Mouse (Mus musculus) heart, adult 8-10 months (tissue): ENCODE results near the gene Armh4. TPM values are rescaled to one million over a fixed set of nuclear protein-coding genes. Genes with fewer than 3 reads are reported as not detected.
"Not testable (repeated sequence)": the region's sequence is repeated elsewhere in the genome, so short reads cannot be mapped to it uniquely, and the experiment has no call there.

Experiments used
- DNase-seq: peaks from one replicate; pipeline ENCODE4 v3.0.0; 2022; ENCODE audit warnings: low spot score
- total RNA-seq, 4 experiments: library from RNA; stranded (reverse); gene quantifications; 2 replicates each; pipeline ENCODE4 v1.2.4; 2022

Armh4 gene
- 10 to 100 TPM in 2 of 4 experiments, 1 to 10 TPM in 2; 8.2 to 11.9 (median 9.6) TPM for total RNA-seq

DNA sequence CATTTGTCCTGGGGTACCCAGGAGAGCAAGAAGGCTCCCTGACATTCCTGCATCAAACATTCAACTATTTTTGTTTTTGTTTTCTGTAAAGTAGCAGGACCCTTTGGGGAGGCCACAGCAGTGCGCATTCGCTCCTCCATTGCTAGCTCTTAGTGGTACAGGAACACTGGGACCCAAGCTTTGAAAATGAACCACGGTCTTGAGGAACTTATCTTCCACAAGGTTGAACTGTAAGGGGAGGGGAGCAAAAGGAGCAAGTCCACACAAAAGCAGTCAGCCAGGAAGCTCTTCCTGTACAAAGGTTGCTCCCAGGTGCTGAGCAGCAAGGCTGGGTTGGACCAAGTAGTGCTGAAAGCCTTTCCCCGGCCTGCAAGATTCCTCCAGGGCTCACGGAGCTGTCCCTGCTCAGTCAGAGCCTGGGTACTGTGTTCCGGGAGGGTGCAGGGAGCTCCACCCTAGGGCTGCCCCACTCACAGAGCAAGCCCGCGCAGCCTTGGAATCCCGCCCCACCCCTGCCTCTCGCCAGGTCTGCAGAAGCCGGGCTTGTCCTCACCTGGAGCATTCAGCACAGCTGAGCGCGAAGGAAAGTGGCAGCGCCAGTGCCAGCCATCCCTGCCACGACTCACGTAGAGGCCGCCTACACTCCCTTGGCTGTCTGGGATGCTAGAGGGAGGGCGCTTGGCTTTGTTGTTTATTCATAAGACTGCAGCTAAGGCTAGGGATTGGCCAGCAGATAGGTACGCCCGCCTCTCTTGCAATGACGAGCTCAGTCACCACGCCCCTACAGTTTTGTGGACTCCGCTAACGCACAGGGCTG, at the start of gene Armh4:
Gene Armh4 (minus strand): TSS at position 669 of the 817 bp plus-strand sequence.
- peak; percentile 19 for DNase-seq

DNA sequence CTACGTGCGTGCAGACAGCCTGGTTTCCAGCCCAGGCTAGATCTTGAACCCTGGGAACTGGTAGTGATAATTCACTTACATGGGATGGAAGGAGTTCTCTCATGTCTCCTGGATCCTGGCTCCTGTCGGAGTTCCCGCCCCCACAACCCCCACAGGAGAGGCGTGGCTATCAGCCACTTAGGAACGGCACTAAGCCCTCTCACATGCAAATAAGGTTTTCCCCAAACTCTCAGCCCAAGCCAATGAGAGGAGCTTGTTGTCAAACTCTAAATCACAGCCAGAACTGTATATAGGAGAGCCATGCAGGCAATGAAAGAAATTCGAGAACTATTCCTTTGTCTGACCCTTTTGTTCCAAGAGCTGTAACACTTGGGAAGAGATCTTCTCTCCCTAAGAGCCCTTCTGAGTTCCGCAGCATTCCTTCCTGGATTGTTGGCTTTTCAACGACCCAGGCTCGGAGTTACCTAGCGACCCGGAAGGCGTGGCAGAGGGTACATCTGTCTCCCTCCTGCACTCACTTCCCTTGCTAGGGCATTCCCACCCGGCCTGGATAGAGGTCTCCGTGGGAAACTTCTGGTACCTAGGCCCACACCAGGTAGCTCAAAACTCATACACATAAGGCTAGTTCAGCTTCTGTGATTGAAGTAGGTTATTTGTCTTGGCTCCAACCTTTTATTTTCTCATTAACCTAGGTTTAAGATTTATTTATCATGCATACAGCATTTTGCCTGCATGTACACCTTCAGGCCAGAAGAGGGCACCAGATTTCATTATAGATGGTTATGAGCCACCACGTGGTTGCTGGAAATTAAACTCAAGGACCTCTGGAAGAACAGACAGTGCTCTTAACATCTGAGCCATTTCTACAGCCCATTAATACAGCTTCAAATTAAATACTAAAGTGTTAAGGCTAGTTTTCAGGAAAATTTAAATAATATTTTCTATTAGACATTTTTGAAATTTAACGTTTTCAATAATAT, 46.3 kb upstream of the Armh4 start:
- DNase-seq = no peak

DNA sequence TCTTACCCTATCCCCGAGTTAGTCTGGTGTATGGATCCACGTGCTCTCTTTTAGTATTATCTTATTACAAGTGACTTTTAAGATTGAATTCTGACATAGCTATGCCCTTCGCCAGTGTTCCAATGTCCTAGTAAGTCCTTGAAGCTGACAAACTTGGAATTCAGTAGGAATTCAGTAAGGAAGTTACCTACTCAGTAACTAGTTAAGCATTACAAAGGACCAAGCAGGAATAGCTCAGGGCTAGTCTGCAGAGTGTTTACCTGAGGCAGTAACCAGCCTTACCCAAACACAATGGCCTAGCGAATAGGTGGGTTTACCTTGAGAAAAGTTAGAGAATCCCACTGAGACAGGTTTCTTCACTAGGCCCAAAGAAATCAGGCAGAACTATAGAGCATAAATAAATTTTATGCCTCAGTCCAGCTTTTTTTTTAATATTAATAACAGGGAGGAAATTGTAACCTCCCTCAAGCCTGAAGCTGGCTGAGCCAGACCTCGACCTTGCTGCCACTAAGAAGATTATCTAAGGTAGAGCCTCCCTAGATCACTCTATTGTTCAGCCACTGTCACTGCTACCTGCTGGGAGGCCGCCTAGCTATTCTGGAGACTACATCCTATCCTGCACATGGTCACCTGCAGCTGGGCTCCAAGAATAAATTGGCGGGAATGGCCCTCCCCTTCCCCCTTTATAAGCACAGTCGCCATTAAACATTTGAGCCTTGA, 36.7 kb upstream of the Armh4 start:
- not testable (repeated sequence) for DNase-seq

DNA sequence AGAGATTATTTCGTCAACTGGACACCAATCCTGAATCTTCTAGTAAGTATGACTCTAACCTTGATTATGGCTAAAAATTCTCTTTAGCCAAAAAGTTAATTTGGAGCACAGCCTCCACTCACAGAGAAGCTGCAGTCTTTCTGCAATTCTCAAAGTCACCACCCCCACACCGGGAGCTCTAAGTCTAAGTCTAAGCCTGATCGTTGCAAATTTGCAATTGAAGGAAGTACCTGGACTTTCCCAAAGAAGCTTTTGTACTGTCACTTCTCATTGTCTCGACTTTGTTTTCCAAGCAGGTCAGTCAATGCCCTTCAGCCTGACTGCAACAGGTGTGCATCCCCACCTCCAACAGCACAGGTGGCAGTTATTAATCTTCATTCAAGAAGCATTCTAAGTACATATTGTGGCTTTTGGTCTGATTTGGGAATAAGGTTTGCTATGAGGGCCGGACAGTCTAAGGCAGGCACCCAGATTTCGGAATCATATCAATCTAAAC, 35.6 kb upstream of the Armh4 start:
- DNase-seq = not testable (repeated sequence)

DNA sequence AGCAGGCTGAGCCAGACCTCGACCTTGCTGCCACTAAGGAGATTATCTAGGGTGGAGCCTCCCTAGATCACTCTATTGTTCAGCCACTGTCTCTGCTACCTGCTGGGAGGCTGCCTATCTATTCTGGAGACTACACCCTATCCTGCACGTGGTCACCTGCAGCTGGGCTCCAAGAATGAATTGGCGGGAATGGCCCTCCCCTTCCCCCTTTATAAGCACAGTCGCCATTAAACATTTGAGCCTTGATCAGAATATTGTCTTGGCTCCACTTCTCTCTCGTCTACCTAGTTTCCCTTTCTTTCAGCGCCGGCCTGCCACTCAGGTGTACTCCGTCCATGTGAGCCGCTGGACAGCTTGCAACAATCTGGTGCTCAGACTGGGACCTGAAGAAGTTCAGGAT, 29.8 kb upstream of the Armh4 start:
- not testable (repeated sequence) for DNase-seq

DNA sequence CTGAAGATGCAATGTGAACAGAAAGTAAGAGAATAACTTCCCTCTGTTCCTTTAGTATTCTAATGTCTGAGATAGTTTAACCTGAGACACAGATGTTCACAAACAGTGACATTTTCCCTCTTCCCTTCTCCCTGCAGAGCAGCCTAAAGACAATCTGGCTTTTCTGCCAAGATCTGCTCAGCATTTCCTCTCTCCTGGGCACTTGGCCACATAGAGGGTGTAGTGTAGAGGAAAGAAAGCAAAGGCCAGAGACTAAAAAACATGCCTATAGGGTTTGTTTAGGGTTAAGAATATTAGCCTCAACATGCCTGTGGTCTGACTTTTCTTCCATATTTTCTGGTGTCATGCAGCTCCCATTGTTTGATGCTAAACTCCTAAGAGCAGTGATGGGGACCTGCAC, 21.9 kb upstream of the Armh4 start:
- not testable (repeated sequence) for DNase-seq

DNA sequence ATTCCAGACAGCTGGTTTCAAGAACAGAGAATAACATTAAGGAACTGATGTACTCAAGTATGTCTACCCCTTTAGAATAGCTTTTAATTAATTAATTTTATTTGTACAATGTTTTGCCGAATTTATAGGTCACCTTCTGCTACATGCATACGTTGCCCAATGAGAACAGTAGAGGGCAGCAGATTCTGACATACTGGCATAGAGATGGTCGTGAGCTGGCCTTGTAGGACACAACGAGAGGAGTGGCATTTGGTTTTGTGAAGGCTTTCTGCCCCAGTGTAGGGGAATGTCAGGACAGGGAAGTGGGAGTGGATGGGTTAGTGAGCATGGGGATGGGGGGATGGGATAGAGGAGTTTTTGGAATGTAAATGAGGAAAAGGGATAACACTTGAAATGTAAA, 18.3 kb upstream of the Armh4 start:
- DNase-seq = peak; percentile 9

DNA sequence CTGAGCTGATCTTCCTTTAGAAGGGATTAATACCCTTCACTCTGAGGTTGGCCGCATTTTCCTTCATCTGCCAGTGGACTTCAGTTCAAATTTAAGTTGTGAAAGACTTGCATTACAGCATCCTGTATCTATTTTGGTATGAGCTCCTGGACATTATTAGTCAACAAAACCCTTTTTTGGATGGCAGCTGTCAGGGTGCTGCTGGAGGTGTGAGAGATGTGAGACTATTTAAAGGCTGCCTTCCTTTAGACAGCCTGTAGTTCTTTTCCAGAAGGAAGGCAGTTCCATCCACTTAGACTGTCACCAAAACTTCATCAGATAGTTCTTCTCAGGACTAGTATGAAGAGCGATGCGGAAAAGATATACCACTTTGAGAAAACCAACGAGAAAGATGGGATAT, 10.8 kb upstream of the Armh4 start:
- DNase-seq = no peak

DNA sequence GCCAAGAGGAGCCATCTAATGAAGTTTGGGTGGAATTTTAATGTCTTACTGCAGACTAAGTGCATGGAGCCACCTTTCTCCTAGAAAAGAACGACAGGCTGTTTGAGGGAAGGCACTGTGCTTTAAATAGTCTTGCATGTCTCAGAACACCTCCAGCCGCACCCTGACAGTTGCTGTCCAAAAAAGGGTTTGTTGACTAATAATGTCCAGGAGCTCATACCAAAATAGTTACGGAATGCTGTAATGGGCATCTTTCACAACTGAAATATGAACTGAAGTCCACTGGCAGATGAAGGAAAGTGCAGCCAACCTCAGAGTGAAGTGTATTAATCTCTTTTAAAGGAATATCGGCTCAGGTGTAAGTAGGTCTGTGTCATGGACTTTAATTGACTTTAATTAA, 7.4 kb upstream of the Armh4 start:
- DNase-seq = no peak

DNA sequence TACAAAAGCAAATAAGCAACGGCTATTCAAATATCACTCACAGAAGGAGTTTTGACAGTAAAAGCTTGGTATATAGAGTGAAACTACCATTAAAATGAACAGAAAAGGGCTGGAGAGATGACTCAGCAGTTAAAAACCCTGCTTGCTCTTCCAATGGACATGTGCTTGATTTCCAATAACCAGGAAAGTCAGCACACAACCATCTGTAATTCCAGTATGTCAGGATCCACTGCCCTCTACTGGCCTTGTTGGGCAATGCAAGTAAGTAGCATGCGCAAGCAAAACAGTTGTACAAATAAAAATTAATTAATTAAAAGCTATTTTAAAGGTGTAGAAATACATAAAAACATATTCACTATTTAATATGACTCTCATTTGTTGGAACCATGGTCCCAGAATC, 2.6 kb upstream of the Armh4 start:
- DNase-seq = peak; percentile 29

DNA sequence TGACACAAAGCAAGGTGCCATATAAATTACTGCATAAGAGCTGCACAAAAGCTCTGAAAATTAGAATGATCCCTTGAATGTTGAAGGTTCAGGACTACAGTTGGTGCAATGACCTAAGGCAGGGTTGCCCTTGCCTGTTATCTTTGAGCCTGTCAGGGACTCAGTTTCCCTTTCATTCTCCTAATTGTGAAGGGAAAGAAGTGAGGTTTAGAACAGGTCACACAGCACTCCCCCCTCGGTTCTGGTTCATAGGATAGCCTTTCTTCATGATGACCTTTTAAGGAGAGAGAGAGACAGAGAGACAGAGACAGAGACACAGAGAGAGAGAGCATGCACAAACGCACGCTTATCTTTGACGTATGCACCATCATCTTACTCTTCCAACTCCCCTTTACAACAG, 683 bp upstream of the Armh4 start:
- no peak for DNase-seq

DNA sequence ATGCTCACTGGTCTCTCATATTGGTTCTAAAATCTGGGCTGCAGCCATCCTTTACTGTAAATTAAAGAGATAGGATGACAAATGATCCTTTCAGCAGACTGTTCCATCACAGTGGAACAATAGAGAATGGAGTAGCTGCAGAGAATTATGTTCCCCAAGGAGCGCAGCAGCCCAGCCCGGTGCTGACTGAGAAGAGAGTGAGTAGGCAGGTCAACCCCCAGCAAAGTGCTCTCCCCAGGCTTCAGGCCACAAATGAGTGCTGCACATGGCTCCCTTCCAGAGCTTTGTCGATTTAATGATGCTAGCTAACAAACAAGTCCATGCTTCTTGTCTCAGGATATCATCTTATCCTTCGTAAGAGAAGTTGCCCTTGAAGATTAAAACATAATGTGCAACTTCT, 2.8 kb downstream of the Armh4 start:
- no peak for DNase-seq

DNA sequence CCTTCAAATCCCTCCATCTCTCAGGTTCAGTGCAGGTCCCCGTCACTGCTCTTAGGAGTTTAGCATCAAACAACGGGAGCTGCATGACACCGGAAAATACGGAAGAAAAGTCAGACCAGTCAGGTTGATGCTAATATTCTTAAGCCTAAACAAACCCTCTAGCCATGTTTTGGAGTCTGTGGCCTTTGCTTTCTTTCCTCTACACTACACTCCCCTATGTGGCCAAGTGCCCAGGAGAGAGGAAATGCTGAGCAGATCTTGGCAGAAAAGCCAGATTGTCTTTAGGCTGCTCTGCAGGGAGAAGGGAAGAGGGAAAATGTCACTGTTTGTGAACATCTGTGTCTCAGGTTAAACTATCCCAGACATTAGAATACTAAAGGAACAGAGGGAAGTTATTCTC, 5.6 kb downstream of the Armh4 start:
- not testable (repeated sequence) for DNase-seq

DNA sequence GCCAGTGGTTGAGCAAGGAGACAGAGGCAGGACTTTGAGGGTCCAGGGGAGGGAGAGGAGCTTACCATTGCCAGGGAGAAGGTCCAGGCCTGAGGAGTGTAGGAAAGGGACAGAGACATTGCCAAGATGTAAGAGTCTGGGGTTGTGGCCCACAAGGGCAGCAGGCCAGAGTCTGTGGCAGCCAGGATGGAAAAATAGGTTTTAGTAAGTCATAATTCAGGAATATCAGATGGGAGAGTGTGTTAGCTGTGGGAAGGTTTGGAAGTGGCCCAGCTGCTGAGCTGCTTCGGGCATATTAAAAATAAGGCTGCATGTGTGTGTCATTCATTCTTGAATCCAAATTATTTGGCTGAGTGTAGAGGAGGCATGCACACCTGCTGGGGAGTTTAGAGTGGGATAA, 11.4 kb downstream of the Armh4 start:
- no peak for DNase-seq

DNA sequence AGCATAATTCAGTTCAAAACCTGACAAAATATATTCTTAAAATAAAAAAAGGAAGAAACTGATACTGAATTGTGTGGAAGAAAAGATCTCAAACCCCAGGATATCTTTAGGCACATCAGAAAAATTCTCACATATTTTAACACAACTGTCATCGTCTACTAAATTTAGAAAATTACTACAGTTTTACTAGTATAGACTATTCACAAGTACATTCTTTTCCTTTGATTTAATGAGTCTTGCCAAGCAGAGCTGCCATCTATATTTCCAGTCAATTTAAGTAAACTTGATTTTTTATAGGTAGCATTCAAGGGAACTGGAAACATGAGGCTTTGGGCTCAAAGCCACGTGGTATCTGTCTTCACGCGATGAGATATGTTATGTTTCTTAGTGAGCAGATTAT, 16.6 kb downstream of the Armh4 start:
- no peak for DNase-seq

DNA sequence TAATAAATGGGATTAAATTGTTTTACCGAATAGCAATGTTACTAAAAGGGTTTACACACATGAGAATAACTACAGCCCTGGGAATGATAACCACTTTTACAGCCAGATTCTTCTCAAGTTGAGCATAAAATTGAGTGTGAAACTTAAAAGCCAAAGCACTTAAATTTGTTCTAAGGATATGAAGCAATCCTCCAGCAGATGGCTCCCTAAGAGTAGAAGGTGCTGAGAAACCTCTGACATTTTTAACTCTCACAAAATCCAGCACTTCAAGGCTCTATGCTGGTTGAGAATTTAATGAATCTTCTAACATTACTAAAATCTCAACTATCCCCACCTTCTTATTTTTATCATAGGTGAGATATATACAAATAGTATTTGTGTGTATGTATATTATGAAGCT, 27.3 kb downstream of the Armh4 start:
- no peak for DNase-seq

DNA sequence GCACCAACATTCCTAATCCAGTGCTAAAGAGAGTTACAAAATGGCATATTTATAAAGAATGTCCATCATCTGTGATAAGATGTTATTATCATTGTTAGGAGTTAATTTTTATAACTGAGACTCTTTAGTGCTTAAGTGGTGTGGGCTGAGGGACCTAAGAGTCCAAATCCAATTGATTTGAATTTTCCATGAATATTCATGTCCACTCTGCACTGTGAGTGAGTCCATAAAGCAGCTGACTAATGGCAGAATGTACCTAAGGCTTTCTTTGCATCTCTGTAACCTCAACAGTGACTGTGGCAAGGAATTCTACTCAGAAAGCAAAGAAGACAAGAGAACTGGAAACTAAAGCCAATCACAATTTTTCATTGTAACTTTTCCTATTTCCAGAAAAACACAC, 30.6 kb downstream of the Armh4 start:
- DNase-seq = no peak

DNA sequence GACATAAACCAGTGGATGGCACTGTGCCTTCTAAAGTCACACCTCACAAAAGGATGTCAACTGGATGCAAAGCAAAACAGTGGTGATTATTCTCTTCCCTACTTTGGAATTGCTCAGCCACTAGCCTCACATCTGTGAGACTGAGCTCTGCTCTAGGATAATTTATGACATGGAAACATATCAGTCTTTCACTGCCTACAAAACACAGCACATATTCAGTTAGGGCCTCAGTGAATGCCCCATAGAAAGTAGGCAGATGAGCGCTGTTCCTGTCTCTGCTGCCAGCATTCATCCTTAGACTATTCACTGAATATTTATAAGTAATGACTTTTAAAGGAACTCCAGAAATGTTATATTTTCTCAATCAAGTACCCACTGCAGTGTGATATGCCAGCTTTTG, 37.3 kb downstream of the Armh4 start:
- DNase-seq = no peak

DNA sequence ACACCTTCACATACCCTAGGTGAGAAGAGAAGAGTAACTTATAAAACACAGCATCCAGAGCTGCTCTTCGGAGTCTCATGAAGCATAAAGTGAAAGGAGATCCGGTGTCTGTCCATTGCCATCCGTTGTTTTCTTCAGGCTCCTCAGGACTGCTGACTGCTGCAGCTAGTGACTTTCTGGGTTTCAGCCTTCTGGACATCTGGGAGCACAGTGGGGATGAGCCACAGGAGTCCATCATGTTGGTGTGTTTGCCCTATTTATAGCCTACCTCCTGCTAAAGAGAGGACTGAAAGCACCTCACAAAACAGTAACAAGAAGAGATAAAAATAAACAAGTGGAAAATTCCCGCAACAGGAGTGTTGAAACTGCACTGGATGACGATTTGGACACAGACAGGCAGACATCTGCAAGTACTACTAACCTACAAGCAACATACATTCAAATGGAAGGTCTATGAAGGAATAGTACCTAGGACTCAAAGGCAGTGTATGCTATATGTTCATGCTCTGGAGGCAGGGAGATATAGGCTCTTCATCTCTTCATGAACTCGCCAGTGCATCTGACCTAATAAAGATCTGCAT, 39.1 kb downstream of the Armh4 start:
- no peak for DNase-seq

DNA sequence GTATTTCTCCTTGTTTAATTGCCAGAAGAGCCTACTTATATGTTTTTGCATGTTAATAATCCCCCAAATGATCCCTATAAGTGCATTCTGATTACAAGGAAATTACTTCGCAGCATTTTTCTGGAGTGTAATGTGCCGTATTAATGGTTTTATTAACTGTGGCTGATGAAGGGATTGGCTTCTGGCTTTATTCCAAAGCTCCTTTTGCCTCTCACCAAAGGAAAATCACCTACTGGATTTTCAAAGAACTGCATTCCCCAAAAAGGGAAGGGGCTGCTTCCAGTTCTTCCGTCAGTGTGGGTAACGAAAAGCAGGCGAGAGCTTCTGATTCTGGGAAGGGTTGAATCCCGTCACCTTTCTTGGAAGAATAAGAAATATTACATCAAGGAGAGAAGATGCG, 43.9 kb downstream of the Armh4 start:
- no peak for DNase-seq

DNA sequence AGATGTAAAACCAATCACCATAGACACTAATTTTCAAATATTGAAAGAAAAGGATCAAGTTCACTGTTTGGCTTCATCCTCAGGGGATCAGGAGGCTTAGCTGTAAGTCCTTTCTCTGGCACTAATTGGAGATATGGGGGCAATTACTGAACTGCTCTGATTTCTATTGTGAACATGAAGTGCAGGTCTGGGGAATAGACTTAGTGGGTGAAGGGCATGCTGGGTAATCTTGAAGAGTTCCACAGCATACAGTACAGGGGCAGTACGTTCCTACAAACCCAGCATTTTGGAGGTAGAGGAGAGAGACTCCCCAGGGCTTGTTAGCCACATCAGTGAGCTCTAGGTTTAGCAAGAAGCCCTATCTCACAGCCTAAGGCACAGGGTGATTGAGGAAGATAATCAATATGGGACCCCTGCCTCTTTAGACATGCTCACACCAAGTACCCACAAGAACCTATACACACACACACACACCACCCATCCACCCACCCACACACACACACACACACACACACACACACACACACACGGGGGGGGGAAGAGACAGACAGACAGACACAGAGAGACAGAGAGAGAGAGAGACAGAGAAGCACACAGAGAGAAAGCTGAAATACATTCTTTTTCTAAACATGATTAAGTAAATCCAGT, 44.6 kb downstream of the Armh4 start:
- no peak for DNase-seq
